Mouse (Mus musculus) forebrain, embryonic 16.5 days (tissue): ENCODE data around the gene Cmah. TPM values are rescaled to one million over a fixed set of nuclear protein-coding genes. Genes with fewer than 3 reads are reported as not detected.

ENCODE experiments used
- ATAC-seq: fragments of 200-750 bp; cut with Nextera tagmentation; 2 replicates; pipeline ENCODE4 v1.8.0; 2017; ENCODE audit warnings: mild to moderate bottlenecking, moderate library complexity
- H3K27ac ChIP-seq: fragments of 300-500 bp; sonication (generic); 2 replicates; pipeline ENCODE4 v1.5.1; 2014; ENCODE audit warnings: low read length, control low read depth
- H3K27me3 ChIP-seq: fragments of 300-500 bp; sonication (generic); replicated peaks from 2 replicates; pipeline ENCODE4 v1.6.1; 2014; ENCODE audit warnings: low read length; ENCODE audit not compliant: control insufficient read depth, insufficient read depth
- H3K36me3 ChIP-seq: fragments of 300-500 bp; sonication (generic); 2 replicates; pipeline ENCODE4 v1.6.1; 2014; ENCODE audit not compliant: control insufficient read depth, insufficient read depth
- H3K4me1 ChIP-seq: fragments of 300-500 bp; sonication (generic); replicated peaks from 2 replicates; pipeline ENCODE4 v1.6.1; 2014; ENCODE audit warnings: low read length; ENCODE audit not compliant: control insufficient read depth, insufficient read depth
- H3K4me2 ChIP-seq: fragments of 300-500 bp; sonication (generic); 2 replicates; pipeline ENCODE4 v1.6.1; 2014; ENCODE audit warnings: mild to moderate bottlenecking, low read length, control low read depth
- H3K4me3 ChIP-seq: fragments of 300-500 bp; sonication (generic); replicated peaks from 2 replicates; pipeline ENCODE4 v1.5.1; 2014; ENCODE audit warnings: mild to moderate bottlenecking, low read length, control low read depth
- H3K9ac ChIP-seq: fragments of 300-500 bp; sonication (generic); replicated peaks from 2 replicates; pipeline ENCODE4 v1.6.1; 2014; ENCODE audit warnings: low read depth, low read length, control low read depth
- H3K9me3 ChIP-seq: fragments of 300-500 bp; sonication (generic); 2 replicates; pipeline ENCODE4 v1.6.1; 2016; ENCODE audit warnings: low read length; ENCODE audit not compliant: control insufficient read depth
- WGBS: fragments of 180-500 bp; shearing (Covaris S2); extraction: QIAGEN DNeasy Blood & Tissue Kit; methylation state at CpG from one replicate; pipeline ENCODE4 v1.1.7; 2014; 5-methylcytosine and 5-hydroxymethylcytosine counted together
- polyA plus RNA-seq: library from polyadenylated mRNA; unstranded; fragments of >200 nt; fragmentation: Nextera tagmentation; extraction: Ambion mirVana; gene quantifications from 2 replicates; pipeline ENCODE4 v1.2.1, GENCODE M21; 2015

Cmah gene
- polyA plus RNA-seq, 1 experiment from 2014 or later: 0.11 TPM

GRCm38 (mm10) chr13:24311011-24311940 lies 15.9 kb upstream of the Cmah start:
- H3K9ac ChIP-seq: no peak overlapping the region
- H3K36me3 ChIP-seq: no peaks in the 10 kb centered on the region
- 91% methylated on average over 8 of the region's 8 CpGs for WGBS
- H3K27me3 ChIP-seq: no peaks in the 10 kb centered on the region
- no peak for ATAC-seq
- H3K9me3 ChIP-seq: no peaks in the 10 kb centered on the region
- H3K4me3 ChIP-seq: no peak overlapping the region
- H3K27ac ChIP-seq: no peak overlapping the region
- no peak overlapping the region for H3K4me2 ChIP-seq
- no peaks in the 10 kb centered on the region for H3K4me1 ChIP-seq

DNA sequence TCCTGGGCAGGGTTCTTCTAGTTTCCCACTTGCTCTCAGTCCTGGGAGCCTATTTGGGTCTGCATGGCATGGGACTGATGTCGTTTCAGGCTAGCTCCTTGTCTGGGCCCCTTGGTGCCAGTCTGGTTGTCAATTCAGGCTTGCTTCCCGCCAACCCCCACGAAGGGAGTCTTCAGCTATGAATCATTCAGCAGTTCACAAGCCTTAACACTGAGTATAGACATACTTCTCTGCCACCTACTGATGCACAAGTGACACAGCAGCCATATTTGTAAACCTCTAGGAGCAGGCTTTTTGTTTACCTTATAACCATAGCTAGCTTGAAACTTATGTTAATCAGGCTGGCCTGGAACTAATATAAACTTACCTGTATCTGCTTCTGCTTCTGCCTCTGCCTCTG lies 10.6 kb upstream of the Cmah start:
- H3K9me3 ChIP-seq: no peaks in the 10 kb centered on the region
- ATAC-seq: peak; percentile 54; the same call in 1 of the 2 replicates
- no peak overlapping the region for H3K4me2 ChIP-seq
- H3K9ac ChIP-seq: no peak overlapping the region
- no peaks in the 10 kb centered on the region for H3K4me1 ChIP-seq
- H3K36me3 ChIP-seq: no peaks in the 10 kb centered on the region
- no peaks in the 10 kb centered on the region for H3K27me3 ChIP-seq
- no peak overlapping the region for H3K27ac ChIP-seq
- no peak overlapping the region for H3K4me3 ChIP-seq
- 52% methylated on average over 3 of the region's 3 CpGs for WGBS

DNA sequence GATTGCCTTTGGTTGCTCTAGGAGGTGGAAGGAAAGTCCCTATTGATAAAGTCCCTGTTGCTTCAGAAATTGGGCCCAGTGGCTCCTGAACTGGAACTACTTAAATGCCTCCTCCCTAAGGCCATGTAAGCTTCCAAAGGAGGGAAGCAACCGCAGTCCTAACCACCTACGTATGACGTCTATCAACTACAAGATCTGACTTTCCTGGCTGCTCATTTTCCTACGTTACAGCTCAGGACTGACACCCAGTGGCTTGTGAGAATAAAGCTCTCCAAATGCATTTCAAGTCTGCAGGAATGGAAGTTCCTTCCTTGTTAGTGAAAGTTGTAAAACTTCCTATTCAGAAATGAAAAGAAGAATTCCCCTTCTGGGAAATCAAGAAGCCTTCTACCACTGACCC lies 8.6 kb upstream of the Cmah start:
- H3K27ac ChIP-seq: no peak overlapping the region
- H3K4me3 ChIP-seq: no peak overlapping the region
- no peak overlapping the region for H3K4me2 ChIP-seq
- no peaks in the 10 kb centered on the region for H3K9me3 ChIP-seq
- H3K9ac ChIP-seq: no peak overlapping the region
- no peaks in the 10 kb centered on the region for H3K4me1 ChIP-seq
- WGBS: 27% methylated on average over 4 of the region's 4 CpGs
- no peaks in the 10 kb centered on the region for H3K36me3 ChIP-seq
- 0 out of 2 replicates have a peak, but pooled peaks have one; percentile 45 for ATAC-seq
- no peaks in the 10 kb centered on the region for H3K27me3 ChIP-seq

DNA sequence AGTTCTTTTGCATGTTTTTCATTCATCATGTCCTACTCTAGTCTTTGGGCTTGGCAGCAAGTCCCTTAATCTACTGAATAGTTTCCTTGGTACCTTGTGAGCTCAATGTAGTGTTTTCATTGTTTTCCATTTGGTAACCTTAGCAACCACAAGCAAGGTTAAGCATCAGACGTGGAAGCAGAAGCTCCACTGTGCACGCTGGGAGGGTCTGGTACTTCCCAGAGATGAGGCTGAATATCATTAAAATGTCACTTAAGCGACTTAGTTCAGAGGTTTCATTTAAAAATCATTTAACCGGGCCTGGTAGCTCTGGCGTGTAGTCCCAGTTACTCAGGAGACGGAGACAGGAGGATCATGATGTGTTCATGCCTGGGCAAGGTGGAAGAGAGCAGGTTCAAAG lies 5.9 kb upstream of the Cmah start:
- Histone ChIP-seq H3K4me2 (no peak overlapping the region), H3K36me3 (no peaks in the 10 kb centered on the region), H3K27ac (no peak overlapping the region), H3K9ac (no peak overlapping the region), H3K27me3 (no peaks in the 10 kb centered on the region), H3K4me1 (no peaks in the 10 kb centered on the region), H3K4me3 (no peak overlapping the region), H3K9me3 (no peaks in the 10 kb centered on the region)
- ATAC-seq: no peak
- WGBS: 61% methylated on average over 6 of the region's 6 CpGs

GRCm38 (mm10) chr13:24328036-24328817 lies 1.0 kb downstream of the Cmah start:
- H3K9me3 ChIP-seq: no peaks in the 10 kb centered on the region
- H3K27ac ChIP-seq: no peak overlapping the region
- H3K4me2 ChIP-seq: no peak overlapping the region
- H3K27me3 ChIP-seq: no peaks in the 10 kb centered on the region
- ATAC-seq: no peak
- H3K9ac ChIP-seq: no peak overlapping the region
- no peak overlapping the region for H3K4me3 ChIP-seq
- no peaks in the 10 kb centered on the region for H3K36me3 ChIP-seq
- WGBS: 86% methylated on average over 9 of the region's 9 CpGs
- no peaks in the 10 kb centered on the region for H3K4me1 ChIP-seq

DNA sequence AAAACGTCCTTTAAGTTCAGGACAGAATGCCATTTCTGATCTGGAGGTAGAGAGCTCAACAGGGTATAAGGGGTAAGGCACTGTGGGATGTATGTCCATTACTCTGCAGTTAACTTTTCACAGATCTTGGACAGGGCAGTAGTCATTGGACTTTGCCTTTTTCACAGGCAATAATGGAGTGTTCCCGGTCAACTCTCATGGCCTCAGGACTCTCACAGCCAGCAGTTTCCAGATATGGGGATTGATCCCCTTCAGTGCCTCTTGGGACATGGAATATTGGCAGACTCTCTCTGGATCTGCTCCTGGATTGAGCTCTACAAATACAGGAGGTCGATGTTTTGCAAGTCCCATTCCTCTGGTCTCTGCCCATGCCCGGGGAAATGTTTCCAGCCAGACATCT lies 2.9 kb downstream of the Cmah start:
- Histone ChIP-seq H3K9ac (no peak overlapping the region), H3K27me3 (no peaks in the 10 kb centered on the region), H3K4me3 (no peak overlapping the region), H3K36me3 (no peaks in the 10 kb centered on the region), H3K4me2 (no peak overlapping the region), H3K9me3 (no peaks in the 10 kb centered on the region), H3K4me1 (no peaks in the 10 kb centered on the region), H3K27ac (no peak overlapping the region)
- 90% methylated on average over 4 of the region's 4 CpGs for whole genome bisulfite sequencing
- ATAC-seq: no peak

- no peak for ATAC-seq
- no peaks in the 10 kb centered on the region for H3K9me3 ChIP-seq
- WGBS: 75% methylated on average over 7 of the region's 7 CpGs
These were observed 3.8 kb downstream of the Cmah start for GRCm38 (mm10) chr13:24330836-24331523.

DNA sequence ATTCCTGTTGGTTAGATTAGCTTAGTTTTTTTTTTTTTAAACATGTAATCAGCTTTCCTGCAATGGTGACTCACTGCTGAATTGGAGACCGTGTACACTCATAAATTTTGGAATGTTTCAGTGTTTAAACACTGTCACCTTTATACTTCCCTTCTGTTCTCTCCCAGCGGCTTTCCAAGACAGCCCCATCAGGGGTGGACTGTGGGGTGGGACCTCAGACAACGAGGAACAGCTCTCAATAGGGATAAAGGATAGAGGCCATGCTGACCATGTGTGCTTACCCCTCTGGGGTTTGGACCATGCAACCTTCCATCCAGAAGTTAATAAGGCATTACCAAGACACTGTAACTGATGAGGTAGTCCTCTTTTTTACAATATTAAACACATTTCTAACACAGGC lies 5.3 kb downstream of the Cmah start:
- H3K4me1 ChIP-seq: no peaks in the 10 kb centered on the region
- ATAC-seq: no peak
- H3K9me3 ChIP-seq: no peaks in the 10 kb centered on the region
- H3K27me3 ChIP-seq: no peaks in the 10 kb centered on the region
- no peak overlapping the region for H3K9ac ChIP-seq
- H3K36me3 ChIP-seq: no peaks in the 10 kb centered on the region
- WGBS: 49% methylated on average over 3 of the region's 3 CpGs
- H3K4me2 ChIP-seq: no peak overlapping the region
- no peak overlapping the region for H3K27ac ChIP-seq
- H3K4me3 ChIP-seq: no peak overlapping the region

More at GRCm38 (mm10) chr13:24330836-24331523, 3.8 kb downstream of the Cmah start:
- H3K4me2 ChIP-seq: no peak overlapping the region
- H3K27me3 ChIP-seq: no peaks in the 10 kb centered on the region
- no peaks in the 10 kb centered on the region for H3K4me1 ChIP-seq
- H3K27ac ChIP-seq: no peak overlapping the region
- H3K4me3 ChIP-seq: no peak overlapping the region
- no peak overlapping the region for H3K9ac ChIP-seq
- no peaks in the 10 kb centered on the region for H3K36me3 ChIP-seq

DNA sequence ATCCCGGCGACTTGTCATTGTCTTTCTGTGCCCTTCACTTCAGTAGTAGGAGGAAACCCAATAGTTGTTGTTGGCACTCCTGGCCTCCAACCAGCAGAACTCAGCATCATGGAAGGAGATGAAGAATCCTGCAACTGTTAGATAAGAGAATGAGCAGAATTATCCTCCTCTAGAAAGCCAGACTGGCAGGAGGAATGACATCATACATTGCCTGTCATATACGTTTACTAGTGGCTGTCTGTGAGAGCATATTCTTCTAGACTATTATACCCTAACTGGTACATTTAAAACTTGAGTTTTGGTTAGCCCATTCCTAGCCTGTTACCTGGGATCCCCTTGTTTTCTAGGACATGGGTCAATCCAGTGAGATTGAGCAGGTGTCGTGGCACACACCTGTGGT lies 9.6 kb downstream of the Cmah start:
- Histone ChIP-seq H3K9me3 (no peaks in the 10 kb centered on the region), H3K27me3 (no peaks in the 10 kb centered on the region), H3K4me2 (no peak overlapping the region), H3K9ac (no peak overlapping the region), H3K4me3 (no peak overlapping the region), H3K27ac (no peak overlapping the region), H3K36me3 (no peaks in the 10 kb centered on the region), H3K4me1 (no peaks in the 10 kb centered on the region)
- no peak for ATAC-seq
- 83% methylated on average over 4 of the region's 4 CpGs for WGBS
